Mouse (Mus musculus) layer of hippocampus, adult 8-10 months (tissue): ENCODE measurements around the gene Scml4. TPM values are rescaled to one million over a fixed set of nuclear protein-coding genes. Genes with fewer than 3 reads are reported as not detected.
A peak's percentile ranks its signal among the peaks of the same experiment; 100 is the strongest.

Source experiments
- DNase-seq, 2 experiments: peaks; one replicate each; pipeline ENCODE4 v3.0.0; 2022; ENCODE audit warnings: low spot score in 2 of 2
- total RNA-seq, 4 experiments: library from RNA; stranded (reverse); gene quantifications; 2 replicates each; pipeline ENCODE4 v1.2.4; 2022

Scml4 gene
- total RNA-seq, 4 experiments from 2014 or later: 3.7 to 5.3 (median 4.6) TPM

DNA sequence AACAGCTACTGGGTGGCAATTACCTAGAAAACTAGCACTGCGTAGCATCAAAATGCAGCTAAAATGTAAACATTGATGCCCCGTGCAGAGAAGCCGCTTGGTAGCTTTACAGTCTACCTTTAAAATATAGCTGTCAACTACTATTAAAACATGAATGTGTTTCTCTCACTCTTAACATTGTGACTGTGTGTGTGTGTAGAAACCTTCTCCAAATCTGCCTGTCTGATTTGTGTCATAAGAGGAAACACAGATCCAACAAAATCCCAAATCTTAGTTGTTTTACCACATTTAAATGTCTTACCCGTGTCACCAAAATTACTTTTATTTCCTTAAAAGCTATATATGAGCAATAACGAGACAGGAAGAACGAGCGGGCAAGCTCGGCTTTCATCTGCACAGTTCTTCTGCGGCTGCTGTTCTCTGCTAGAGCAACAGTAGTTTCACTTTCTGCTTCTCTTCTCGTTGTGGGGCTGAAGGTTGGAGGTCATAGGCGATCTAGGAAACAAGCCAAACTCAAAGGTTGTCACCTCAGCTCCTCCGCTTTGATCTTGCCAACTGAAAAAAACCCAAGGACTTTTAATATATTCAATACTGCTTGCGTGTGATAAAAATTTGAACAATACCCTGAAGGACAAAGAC is 2.1 kb downstream of the Scml4 start:
- no peak for DNase-seq

DNA sequence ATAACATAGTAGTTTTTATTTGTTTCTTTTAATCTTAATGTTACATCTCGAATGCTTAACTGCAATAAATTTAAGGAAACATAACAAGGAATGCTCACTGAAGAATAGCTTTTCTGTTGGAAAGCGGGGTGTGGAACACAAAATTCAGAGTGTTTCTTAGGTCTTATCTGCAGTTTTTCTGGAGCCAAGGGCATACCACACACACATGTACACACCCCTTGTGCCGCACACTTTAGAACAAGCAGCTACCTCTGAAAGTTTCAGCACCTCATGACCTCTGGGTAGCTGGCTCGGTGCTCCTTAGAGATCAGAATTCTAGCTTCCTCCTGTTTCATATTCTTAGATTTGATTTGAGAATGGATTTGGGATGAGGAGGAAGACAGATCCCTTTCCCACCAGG is 2.6 kb downstream of the Scml4 start:
- no peak for DNase-seq

DNA sequence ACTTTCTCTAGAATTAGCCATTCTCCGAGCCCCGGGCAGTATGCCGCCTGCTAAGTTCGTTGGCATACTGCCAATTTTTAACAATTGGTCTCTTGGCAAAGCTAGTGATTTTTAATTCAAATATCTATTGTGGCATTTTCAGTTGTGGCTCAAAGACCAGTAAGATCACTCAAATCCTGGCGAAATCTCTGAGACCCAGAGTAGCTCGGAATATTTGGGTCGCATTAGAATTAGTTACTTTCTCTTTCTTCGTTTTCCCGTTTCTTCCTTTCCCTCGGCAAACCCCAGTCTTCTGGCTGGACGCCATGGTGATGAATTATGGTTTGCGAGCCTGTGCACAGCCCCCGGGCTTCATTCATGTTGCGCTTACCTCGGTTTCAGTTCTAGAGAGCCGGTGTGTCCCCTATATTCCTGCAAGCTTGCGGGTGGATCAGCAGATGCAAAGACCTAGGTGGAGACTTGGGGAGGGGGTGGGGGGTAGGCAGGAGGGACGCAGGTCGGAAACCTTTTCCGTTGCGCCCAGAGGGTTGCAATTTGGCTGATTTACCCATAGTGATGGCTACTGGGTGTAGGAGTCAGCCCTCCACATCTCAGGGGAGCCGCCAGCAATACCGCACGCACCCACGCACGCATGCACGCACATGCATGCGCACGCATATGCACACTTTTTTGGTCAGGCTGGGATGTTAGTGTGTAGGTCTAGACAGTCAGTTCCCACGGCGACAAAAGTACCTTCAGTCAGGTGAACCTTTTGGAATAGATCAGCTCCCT is 3.6 kb downstream of the Scml4 start:
- peak; percentile 40 to 41 for DNase-seq

DNA sequence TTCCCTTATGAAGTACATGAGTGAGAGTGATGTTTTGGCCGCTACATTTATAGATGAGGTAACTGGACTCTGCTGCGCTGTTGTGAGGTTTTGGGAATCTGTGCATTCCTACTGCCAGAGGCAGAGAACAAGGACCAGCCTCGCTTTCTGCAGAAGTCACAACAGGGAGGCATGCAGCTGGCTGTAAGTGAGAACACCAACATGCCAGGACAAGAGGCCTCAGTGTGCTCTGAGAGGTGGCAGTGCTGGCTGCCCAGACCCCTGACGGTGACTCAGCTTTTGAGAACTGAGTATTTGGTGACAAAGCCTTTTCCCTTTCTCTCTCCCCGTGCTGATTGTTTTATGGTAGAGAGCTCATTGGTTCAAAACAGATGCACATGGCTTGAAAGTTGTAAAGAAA is 4.5 kb downstream of the Scml4 start:
- no peak for DNase-seq

DNA sequence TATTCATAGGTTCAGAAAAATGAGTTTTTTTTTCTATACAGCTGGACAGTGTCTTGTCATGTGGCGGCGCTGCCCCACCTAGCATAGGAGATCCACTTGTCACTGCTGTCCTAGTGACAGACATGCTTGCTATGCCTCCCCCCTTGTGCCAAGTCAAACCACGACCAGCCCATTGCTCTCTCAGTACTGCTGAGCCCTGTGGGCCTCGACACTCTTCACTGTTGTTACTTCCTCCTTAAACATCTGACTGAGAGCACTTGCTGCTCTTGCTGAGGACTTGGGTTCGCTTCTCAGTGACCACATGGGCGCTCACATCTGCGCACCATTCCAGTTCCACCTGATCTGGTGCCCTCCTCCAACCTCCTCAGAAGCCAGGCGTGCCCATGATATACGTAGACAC is 8.2 kb downstream of the Scml4 start:
- DNase-seq: no peak

DNA sequence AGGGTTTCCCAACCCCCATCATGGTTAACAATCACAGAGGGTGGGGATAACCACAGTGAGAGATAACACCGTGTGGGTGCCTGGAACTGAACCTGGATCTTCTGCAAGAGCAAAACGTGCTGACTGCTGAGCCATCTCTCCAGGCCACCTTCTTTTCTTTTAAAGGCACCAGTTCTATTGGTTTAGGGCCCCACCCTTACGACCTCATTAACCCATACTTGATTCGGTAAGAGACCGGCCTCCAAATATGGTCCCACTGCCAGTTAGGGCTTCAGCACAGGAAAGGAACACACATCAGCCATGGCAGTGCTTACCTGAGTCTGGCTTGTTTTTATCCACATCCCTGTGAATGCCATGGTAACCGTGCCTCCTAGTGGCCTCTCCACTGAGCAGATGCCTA is 9.3 kb downstream of the Scml4 start:
- DNase-seq: no peak

DNA sequence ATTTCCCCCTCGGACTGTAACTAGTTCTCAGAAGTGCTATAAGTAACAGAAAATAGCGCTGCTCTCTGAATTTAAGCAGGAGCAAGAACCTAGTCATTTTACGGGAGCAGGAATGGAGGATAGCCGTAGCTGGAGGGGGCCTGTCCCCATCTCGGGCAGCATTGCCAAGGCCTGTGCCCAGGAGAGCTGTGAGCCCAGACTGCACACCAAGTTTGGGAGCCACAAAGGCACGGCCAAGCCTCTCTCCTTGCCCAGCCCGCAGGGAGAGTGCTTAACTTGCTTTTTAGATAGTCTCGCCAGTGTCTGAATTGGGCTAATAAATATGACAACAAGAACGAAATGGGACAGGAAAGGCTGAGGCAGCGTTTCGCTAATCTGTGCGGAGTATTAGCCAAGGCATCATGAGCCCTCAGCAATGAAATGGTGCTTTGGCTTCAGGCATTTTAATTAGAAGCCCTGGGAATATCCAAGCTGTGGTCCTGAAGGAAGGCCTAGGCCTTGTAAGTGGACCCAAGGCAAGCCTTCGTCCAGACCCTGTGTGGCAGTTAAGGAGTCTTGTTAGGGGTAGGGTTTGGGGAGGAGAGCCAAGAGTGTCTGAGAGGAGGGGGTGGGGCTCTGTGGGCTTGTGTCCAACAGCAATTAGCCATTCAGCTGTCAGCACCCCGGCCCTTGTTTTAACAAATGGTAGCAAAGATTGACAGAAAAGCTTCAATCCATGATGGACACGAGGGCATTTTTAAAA is 12.3 kb downstream of the Scml4 start:
- DNase-seq: peak in 1 of 2 experiments; percentile 6

DNA sequence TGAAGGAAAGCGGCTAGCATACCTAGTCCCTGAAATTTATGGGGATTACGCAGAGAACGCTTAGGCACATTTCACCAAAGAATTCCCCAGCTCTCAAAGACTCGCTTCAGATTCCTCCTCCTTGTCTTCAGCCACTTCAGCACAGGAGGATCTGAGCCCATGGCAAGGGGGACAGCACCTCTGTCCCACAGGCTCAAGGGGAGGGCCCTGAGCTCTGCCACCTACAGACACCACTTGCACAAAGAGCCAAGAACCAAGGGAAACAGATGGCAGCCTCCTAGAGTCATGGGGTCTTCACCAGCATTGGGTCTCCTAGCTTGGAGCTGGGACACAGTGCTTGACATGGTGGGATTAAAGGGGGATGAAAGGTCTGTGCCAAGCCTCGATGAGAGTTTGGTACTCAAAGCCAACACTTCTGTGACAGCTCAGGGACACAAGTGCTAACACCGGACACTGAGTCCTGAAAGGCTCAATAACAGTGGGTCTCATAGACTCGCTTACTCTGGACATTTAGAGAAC is 13.0 kb downstream of the Scml4 start:
- no peak for DNase-seq

DNA sequence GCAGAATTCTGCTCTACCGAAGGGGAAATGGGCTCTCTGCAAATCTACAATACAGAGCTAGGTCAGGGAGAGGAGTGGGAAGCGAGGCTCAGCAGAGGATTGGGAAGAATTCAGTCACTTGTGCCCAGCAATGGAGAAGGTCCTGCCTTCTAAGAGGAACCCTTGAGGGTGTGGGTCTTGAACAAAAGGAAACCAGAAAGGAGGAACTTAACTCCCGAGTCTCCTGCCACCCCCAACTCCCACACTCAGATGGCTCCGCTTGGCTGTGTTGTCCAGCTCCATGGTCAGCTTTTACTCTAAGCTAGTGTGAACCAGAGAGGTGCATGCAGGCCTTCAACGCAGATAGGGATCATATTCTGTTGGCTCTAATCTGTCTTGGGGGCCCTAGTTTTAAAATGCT is 16.0 kb downstream of the Scml4 start:
- no peak for DNase-seq

DNA sequence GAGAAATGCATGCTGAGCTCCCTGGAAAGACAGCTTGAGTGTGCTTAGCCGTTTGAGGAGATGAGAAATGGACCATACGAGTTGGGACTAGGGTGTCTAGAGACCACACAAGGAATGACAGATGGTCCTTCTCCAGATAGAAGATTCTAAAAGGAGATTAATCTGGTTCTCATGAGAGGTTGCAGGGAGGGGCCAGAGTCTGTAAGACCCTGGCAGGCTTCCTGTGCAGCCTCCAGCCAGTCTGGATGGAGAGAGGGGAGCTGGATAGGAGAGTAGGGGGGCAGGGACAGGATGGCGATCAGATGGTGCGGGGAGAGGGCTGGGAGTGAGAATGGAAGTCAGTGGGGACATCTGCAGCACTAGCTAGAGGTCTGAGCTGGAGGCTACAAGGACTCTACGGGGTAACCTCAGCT is 19.1 kb downstream of the Scml4 start:
- no peak for DNase-seq

DNA sequence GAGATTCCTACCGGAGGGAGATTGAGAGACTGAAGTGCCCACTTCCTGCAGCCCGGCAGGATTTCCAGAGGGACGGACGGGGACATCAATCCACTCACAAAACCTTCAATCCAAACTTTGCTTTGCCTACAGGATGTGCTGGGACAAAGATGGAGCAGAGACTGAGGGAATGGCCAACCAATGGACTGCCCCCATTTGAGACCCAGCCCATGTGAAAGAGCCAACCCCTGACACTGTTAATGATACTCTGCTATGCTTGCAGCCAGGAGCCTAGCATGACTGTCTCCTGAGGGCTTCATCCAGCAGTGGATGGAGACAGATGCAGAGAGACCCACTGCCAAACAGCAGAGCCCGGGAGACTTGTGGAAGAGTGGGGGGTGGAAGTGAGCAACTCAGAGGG is 19.5 kb downstream of the Scml4 start:
- no peak for DNase-seq

DNA sequence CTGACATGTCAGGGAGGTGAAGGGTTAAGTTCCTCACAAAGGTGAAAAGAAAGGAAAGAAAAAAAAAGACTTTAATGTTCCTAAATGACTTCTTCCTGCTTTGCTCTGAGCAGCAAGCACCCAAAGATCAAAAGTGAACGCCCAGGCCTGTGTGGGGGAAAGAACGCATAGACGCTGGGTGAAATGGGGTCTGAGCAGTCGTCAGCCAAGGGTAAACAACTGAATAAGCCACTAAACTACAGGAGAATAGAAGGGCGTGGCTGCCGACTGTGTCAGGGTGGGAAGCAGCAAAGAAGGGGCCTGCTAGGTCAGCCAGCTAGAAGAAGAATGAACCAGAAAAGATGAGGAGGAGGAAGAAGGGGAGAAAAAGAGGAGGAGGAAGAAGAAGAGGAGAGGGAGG is 26.9 kb downstream of the Scml4 start:
- DNase-seq: no peak

DNA sequence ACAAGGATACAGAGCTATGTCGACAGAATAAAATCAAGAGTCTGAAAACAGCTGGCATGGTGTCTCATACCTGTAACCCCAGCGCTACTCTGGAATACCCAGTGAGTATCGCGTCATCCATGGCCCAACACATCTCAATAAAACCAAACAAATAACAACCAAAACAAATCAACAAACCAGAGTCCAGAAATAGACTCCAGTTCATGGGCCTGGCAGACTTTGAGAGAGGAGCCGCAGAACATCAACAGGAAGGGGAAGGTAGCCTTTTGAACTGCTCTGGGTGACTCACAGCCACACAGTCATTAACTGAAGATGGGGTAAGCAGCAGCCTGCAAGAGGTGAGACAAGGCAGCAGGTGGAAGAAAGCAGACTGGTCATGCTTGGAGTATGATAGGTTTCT is 28.1 kb downstream of the Scml4 start:
- no peak for DNase-seq

DNA sequence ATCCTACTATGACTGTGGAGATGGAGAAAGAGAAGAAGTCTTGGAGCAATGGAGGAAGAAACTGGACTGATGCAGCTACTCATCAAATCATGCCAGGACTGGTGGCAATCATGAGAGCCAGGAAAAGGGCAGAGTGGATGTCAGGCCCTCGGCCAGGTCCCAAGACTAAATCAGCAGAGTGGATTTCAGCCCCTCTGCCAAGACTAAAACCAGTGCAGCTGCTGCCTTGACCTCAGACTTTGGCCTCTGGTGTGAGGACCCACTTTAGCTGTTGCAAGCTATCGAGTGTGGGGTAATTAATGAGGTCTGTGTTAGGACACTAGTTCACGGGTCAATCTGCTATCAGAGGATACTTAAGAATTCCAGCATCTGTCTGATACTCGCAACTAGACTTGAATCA is 30.2 kb downstream of the Scml4 start:
- DNase-seq: no peak

DNA sequence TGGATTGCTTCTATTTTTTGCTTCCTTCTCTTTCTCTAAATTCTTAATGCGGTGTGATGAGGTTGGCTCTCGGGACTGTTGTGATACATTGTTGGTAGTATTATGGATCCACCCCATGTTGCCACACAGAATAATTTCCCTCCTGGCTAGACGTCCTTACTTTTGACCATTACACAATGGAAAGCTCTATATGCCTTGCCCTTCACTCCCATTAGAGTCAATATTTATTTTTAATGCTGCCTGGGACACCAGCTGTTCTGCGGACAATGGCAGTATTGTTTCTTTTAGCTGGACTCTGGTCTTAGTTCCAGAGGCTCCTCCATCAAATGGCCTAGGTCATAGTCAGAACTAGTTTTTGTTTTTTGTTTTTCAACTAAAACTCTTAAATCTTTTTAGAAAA is 32.1 kb downstream of the Scml4 start:
- DNase-seq: no peak

DNA sequence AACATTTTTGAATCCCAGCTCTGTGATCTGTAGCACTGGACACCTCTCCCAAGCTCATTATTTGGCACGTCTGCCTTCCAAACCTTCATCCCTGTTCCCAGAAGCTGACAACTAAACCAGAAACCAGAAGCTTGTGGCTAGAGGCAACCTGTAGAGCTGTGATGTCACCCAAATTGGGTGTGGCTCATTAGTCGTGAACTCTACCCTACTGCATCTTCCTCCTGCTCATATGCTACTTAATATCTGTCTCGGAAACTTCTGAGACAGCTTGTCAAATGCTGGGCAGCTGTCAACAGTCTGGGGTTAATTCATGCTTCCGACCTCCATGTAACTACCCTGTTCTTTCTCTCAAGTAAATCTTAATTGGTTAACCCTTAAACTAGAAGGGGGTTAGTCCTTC is 32.8 kb downstream of the Scml4 start:
- DNase-seq: no peak

DNA sequence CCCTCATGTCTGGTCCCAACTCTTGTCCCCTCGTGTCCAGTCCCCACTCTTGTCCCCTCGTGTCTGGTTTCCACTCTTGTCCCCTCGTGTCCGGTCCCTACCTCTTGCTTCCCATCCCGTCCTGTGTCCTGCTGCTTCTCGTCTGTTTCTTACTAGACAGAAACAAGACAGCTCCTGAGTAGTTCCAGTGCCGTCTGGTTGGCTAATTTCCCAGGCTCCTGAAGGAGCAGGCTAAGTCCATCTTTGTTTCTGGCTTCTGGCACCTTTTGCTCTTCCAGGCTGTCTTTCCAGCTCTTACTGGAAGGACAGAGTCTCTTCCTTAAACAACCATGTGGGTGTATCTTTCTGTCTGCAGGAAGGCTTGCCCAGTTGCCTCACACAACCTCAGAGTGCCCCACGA is 33.7 kb downstream of the Scml4 start:
- no peak for DNase-seq

DNA sequence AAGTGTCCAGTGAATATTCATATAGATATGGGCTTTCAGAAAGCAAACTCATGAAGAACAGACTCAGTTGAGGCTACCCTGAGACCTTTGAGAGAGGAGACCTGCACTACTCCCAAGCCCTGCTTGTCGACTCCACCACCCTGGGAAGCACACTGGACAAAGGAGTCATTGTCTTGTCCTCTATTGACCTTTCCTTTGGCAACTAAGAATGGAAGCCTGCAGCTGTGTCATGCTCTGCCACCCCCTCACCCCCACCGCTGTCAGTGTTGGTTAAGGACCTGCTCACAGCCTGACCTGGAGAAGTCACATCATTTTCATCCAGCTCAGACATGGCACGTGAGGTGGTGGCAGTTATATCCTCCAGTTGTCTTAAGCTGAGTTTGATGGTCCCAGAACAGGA is 34.1 kb downstream of the Scml4 start:
- no peak for DNase-seq

DNA sequence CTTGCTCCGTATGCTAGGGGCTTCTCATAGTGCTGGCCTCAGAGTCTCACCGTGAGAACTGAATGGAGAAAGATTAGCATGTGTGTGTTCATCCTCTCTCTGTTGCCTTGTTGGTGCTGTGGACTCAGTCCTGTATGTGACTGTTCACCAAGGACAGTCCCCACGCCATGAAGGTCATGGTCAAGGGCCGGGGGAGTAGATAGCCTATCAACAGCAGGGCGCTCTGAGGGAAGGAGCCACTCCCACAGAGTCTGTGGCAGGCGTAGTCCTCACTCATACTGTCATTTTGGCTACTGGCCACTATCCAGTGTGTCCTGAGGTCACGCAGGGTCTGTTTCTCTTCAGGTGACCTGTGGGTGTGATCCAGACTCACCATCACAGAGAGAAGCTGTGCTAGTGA is 34.5 kb downstream of the Scml4 start:
- DNase-seq: no peak

DNA sequence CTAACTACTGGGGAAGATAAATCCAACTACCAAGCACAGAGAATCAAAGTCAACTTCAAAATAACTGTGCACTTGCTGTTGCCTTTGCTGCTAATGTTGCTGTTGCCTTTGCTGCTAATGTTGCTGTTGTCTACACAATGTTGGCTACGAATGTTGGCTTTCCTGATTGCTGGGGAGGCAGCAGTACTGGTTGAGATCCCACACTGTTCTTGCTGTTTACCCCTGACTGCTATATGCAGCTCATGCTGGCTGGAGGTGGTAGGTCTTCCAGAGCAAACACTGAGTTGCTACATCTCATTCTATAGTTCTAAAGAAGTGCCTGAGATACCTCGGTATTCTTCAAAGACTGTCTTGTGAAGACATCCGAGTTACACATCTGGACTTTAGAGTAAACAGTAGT is 36.5 kb downstream of the Scml4 start:
- no peak for DNase-seq

DNA sequence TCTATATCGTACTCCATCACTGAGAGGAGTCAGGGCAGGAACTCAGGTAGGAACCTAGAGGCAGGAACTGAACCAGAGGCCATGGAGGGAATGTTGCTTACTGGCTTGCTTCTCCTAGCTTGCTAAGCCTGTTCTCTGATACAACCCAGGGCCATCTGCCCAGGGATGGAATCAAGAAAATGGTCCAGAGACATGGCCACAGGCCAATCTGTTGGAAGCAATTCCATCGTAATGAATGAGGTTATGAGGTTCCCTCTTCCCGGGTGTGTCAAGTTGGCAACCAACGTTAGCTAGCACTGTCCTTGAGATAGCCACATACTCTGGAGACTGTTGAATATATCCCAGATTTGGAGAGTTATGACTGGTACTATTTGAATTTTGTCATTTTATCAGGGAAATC is 37.0 kb downstream of the Scml4 start:
- DNase-seq: no peak

DNA sequence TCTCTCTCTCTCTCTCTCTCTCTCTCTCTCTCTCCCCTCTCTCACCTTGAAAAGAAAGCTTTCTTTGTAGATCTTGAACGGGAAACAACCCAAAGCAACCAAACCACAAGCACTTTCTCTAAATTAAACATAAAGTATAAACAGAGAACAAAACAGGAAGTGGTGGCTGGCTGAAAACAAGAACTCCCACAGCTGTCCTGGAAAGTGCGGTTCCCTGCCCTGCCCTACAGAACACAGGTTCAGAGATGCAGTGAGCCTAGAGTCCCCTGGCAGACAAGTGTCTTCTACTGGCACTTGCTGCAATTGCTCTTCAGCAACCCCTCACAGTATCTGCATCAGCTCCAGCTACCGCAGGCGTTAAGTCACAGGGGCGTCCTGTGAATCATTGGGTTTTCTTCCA is 37.5 kb downstream of the Scml4 start:
- no peak for DNase-seq
